ENCODE assay signal across 20 mouse cellular contexts in the genomic region with DNA sequence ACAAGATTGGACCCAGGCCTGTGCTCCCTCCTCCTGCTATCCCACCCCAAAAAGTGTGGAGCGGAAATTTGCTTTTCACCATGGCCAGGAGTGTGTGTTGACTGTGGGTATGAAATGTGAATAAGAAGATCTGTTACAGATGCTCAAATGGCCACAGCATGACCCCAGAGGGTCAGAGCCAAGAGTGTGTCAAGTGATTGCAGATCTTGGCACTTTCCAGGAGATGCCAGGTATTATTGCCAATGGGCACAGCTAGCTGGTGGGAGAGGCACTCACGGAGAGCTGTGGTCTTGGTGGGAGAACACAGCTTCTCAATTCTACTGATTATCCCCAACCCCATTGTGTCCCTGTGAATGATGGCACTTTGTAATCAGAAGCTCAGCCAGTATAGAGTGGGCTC.
A peak's percentile ranks its signal among the peaks of the same experiment; 100 is the strongest.
DNase-seq lines count a peak whose midpoint lies in the region; ATAC-seq lines count a peak whose summit lies in the region.
"Had no signal": no experiment of that assay in that cellular context is flagged by ENCODE, and none has a peak within 500 bp of the region (broad histone marks: within the 10 kb centered on the region; RNA-seq: fewer than 3 reads in every experiment).

No protein-coding gene starts in this region.

- H3K27me3 ChIP-seq in embryonic facial prominence, embryonic 12.5 days, result no peaks in the 10 kb centered on the region
- H3K27me3 ChIP-seq in embryonic facial prominence, embryonic 10.5 days (replicated peaks; ENCODE audit: low read depth, poor library complexity, severe bottlenecking), result peaks cover 6% of the 10 kb centered on the region; the same call in 1 of the 2 replicates
- H3K27me3 ChIP-seq: forebrain, embryonic 13.5 days; forebrain, embryonic 15.5 days; Patski had no signal

- no peak overlapping the region for H3K27ac ChIP-seq in embryonic facial prominence, embryonic 12.5 days
- no peak overlapping the region for H3K27ac ChIP-seq in embryonic facial prominence, embryonic 10.5 days (replicated peaks)
- H3K27ac ChIP-seq: forebrain, embryonic 13.5 days; forebrain, embryonic 15.5 days had no signal

- H3K36me3 ChIP-seq in embryonic facial prominence, embryonic 12.5 days, result no peaks in the 10 kb centered on the region
- no peaks in the 10 kb centered on the region for H3K36me3 ChIP-seq in embryonic facial prominence, embryonic 10.5 days (replicated peaks)
- H3K36me3 ChIP-seq: forebrain, embryonic 15.5 days; G1E had no signal

- H3K4me1 ChIP-seq in embryonic facial prominence, embryonic 12.5 days, result 0 out of 2 replicates have a peak, but pooled peaks cover 4% of the 10 kb centered on the region
- H3K4me1 ChIP-seq in embryonic facial prominence, embryonic 10.5 days, result peaks cover 19% of the 10 kb centered on the region

- peak; percentile 57 to 67 for DNase-seq in cerebellum, postnatal 10 days
- DNase-seq in cerebellum, adult 18-20 months, result no peak
- no peak for DNase-seq in embryonic facial prominence, embryonic 10.5 days (ENCODE audit: low spot score)
- DNase-seq in left cerebral cortex, postnatal 4 days, result peak; percentile 39
- DNase-seq in left cerebral cortex, adult 18-20 months (ENCODE audit: low spot score in 2 of 2), result no peak
- DNase-seq: adrenal gland, adult 8-10 months; adrenal gland, postnatal 14 days; adrenal gland, postnatal 36 days; B cell, adult 2 months; cerebellum, adult 11-12 months; cerebellum, adult 9-10 months; cerebellum, postnatal 25 days; forebrain, postnatal 0 days had no signal

- peak overlapping the region; percentile 15; the same call in 1 of the 2 replicates for H3K9ac ChIP-seq in embryonic facial prominence, embryonic 12.5 days
- H3K9ac ChIP-seq: forebrain, embryonic 13.5 days; forebrain, embryonic 15.5 days; forebrain, postnatal 0 days had no signal

- intact Hi-C loops in left cerebral cortex, postnatal 4 days (cut with DNase I), result loop anchor here (10.0 kb wide), 1 partner anchor 55 kb away; no protein-coding TSS in a partner anchor

- no peak overlapping the region for H3K4me2 ChIP-seq in embryonic facial prominence, embryonic 12.5 days (replicated peaks)
- H3K4me2 ChIP-seq: forebrain, embryonic 13.5 days; forebrain, embryonic 15.5 days had no signal

- no peaks in the 10 kb centered on the region for H3K9me3 ChIP-seq in embryonic facial prominence, embryonic 12.5 days
- no peaks in the 10 kb centered on the region for H3K9me3 ChIP-seq in embryonic facial prominence, embryonic 10.5 days
- H3K9me3 ChIP-seq: forebrain, embryonic 13.5 days; forebrain, embryonic 15.5 days; G1E had no signal

- ATAC-seq in embryonic facial prominence, embryonic 12.5 days (ENCODE audit: insufficient number of reproducible peaks, insufficient read depth, low FRiP score, low TSS enrichment), result no peak
- ATAC-seq: activated CD4-positive, CD25-positive, alpha-beta regulatory T cell, adult 4 months; CD4-positive, CD25-positive, alpha-beta regulatory T cell, adult 4 months; forebrain, embryonic 13.5 days; forebrain, embryonic 15.5 days; forebrain, postnatal 0 days; Patski had no signal

- no peak overlapping the region for H3K4me3 ChIP-seq in embryonic facial prominence, embryonic 12.5 days
- H3K4me3 ChIP-seq in embryonic facial prominence, embryonic 10.5 days, result no peak overlapping the region
- H3K4me3 ChIP-seq: forebrain, embryonic 13.5 days; forebrain, embryonic 15.5 days had no signal

- WGBS in embryonic facial prominence, embryonic 12.5 days, result 67% methylated on average over 2 of the region's 2 CpGs
- 80% methylated on average over 2 of the region's 2 CpGs for WGBS in embryonic facial prominence, embryonic 10.5 days

Comparison
In these comparisons a context has a peak if more than half of its experiments do, and no peak if none do; other contexts are left out.
1. DNase-seq: peak in cerebellum, postnatal 10 days (2 of 2) and left cerebral cortex, postnatal 4 days (single experiment); none in cerebellum, adult 18-20 months (0 of 2), embryonic facial prominence, embryonic 10.5 days (single experiment) and left cerebral cortex, adult 18-20 months (0 of 2).